Mouse (Mus musculus): ENCODE data around the gene Trim33.

Gene Trim33

GRCm38 (mm10) chr3:103364182-103364945, 85.3 kb downstream of the Trim33 start:
- DNase-seq, result no peak

GRCm38 (mm10) chr3:103367176-103367970, 88.3 kb downstream of the Trim33 start:
- no peak for DNase-seq

- DNase-seq, result no peak
Measured at GRCm38 (mm10) chr3:103368731-103369130, 89.6 kb downstream of the Trim33 start.

GRCm38 (mm10) chr3:103374028-103374427, 94.9 kb downstream of the Trim33 start:
- DNase-seq, result peak; percentile 53

GRCm38 (mm10) chr3:103375181-103375855, 96.2 kb downstream of the Trim33 start:
- no peak for DNase-seq

GRCm38 (mm10) chr3:103378018-103378417, 98.9 kb downstream of the Trim33 start:
- no peak for DNase-seq

GRCm38 (mm10) chr3:103379371-103379770, 100.3 kb downstream of the Trim33 start:
- no peak for DNase-seq

GRCm38 (mm10) chr3:103380814-103381213, 101.7 kb downstream of the Trim33 start:
- DNase-seq, result no peak

- DNase-seq, result no peak
Measured at GRCm38 (mm10) chr3:103381441-103381840, 102.3 kb downstream of the Trim33 start.

GRCm38 (mm10) chr3:103382872-103383567, 103.9 kb downstream of the Trim33 start:
- DNase-seq, result peak; percentile 84

- no peak for DNase-seq
Measured at GRCm38 (mm10) chr3:103384486-103384885, 105.4 kb downstream of the Trim33 start.

GRCm38 (mm10) chr3:103384949-103385348, 105.9 kb downstream of the Trim33 start:
- DNase-seq, result no peak

GRCm38 (mm10) chr3:103385383-103386291, 106.5 kb downstream of the Trim33 start:
- DNase-seq, result no peak

- DNase-seq, result no peak
Measured at GRCm38 (mm10) chr3:103386292-103387031, 107.4 kb downstream of the Trim33 start.

GRCm38 (mm10) chr3:103392613-103393258, 113.6 kb downstream of the Trim33 start:
- peak; percentile 51 for DNase-seq

- no peak for DNase-seq
Measured at GRCm38 (mm10) chr3:103393283-103394060, 114.4 kb downstream of the Trim33 start.

GRCm38 (mm10) chr3:103394121-103394520, 115.0 kb downstream of the Trim33 start:
- no peak for DNase-seq

GRCm38 (mm10) chr3:103397523-103397922, 118.4 kb downstream of the Trim33 start:
- DNase-seq, result no peak

GRCm38 (mm10) chr3:103400807-103401206, 121.7 kb downstream of the Trim33 start:
- no peak for DNase-seq
